Mouse (Mus musculus) fibroblast of lung, adult 2 months (primary cell): ENCODE results near the gene Nfix.
"Not testable (repeated sequence)": the region's sequence is repeated elsewhere in the genome, so short reads cannot be mapped to it uniquely, and the experiment has no call there.

Source experiments
- DNase-seq: peaks from one replicate; pipeline ENCODE4 v3.0.0-alpha.2; 2011; ENCODE audit warnings: low read depth

Nfix gene

GRCm38 (mm10) chr8:84832759-84833742 lies 32.9 kb upstream of the Nfix start:
- no peak for DNase-seq

- DNase-seq: no peak
These were observed 32.0 kb upstream of the Nfix start for GRCm38 (mm10) chr8:84832034-84832717.

GRCm38 (mm10) chr8:84831490-84831889 lies 31.3 kb upstream of the Nfix start, which contains the start of gene Gadd45gip1:
Gene Gadd45gip1, plus strand, starts transcription at chr8:84831522.
- no peak for DNase-seq

- not testable (repeated sequence) for DNase-seq
These were observed 26.4 kb upstream of the Nfix start for GRCm38 (mm10) chr8:84826518-84826917.

- DNase-seq: no peak
These were observed 25.5 kb upstream of the Nfix start for GRCm38 (mm10) chr8:84825636-84826035.

- DNase-seq: peak; percentile 77
These were observed 23.5 kb upstream of the Nfix start for GRCm38 (mm10) chr8:84823653-84824052.

GRCm38 (mm10) chr8:84822723-84823122 lies 22.6 kb upstream of the Nfix start, which contains the start of gene Dand5:
Gene Dand5, minus strand, starts transcription at chr8:84822823.
- no peak for DNase-seq

GRCm38 (mm10) chr8:84816117-84816516 lies 16.0 kb upstream of the Nfix start:
- no peak for DNase-seq

GRCm38 (mm10) chr8:84815547-84815946 lies 15.4 kb upstream of the Nfix start:
- DNase-seq: no peak

GRCm38 (mm10) chr8:84814555-84815441 lies 14.7 kb upstream of the Nfix start:
- DNase-seq: no peak

- no peak for DNase-seq
These were observed 14.1 kb upstream of the Nfix start for GRCm38 (mm10) chr8:84814240-84814554.

GRCm38 (mm10) chr8:84813830-84814229 lies 13.7 kb upstream of the Nfix start:
- DNase-seq: no peak

GRCm38 (mm10) chr8:84813059-84813458 lies 12.9 kb upstream of the Nfix start:
- DNase-seq: no peak

GRCm38 (mm10) chr8:84811303-84811702 lies 11.2 kb upstream of the Nfix start:
- no peak for DNase-seq

GRCm38 (mm10) chr8:84810896-84811295 lies 10.8 kb upstream of the Nfix start:
- DNase-seq: no peak

- no peak for DNase-seq
These were observed 9.8 kb upstream of the Nfix start for GRCm38 (mm10) chr8:84809941-84810280.

- no peak for DNase-seq
These were observed 9.2 kb upstream of the Nfix start for GRCm38 (mm10) chr8:84809109-84809940.

GRCm38 (mm10) chr8:84806031-84806430 lies 5.9 kb upstream of the Nfix start:
- no peak for DNase-seq

- DNase-seq: no peak
These were observed 810 bp downstream of the Nfix start for GRCm38 (mm10) chr8:84799136-84799931.

GRCm38 (mm10) chr8:84798446-84799135 lies 1.6 kb downstream of the Nfix start:
- DNase-seq: no peak
